Mouse (Mus musculus) hematopoietic stem cell, adult 5-6 weeks (primary cell): ENCODE measurements around the gene L3mbtl3. TPM values are rescaled to one million over a fixed set of nuclear protein-coding genes. Genes with fewer than 3 reads are reported as not detected.

Source experiments
- total RNA-seq: library from RNA; stranded (forward); fragments of 172-1452, 232-1000 nt; gene quantifications from 2 replicates; pipeline ENCODE4 v1.2.3, GENCODE M21; 2017

L3mbtl3 gene
- total RNA-seq, 1 experiment from 2014 or later = 28.3 TPM

Other genes starting within 250 kb of the L3mbtl3 start
- gene Samd3, start 146.3 kb downstream of the L3mbtl3 start, total RNA-seq = 0.75 and 2.6 TPM in 2 replicates